Mouse (Mus musculus): ENCODE results near the gene Ell. TPM values are rescaled to one million over a fixed set of nuclear protein-coding genes. Genes with fewer than 3 reads are reported as not detected.

The Ell gene
- polyA plus RNA-seq, 1 experiment from 2014 or later = 9.5 TPM

DNA sequence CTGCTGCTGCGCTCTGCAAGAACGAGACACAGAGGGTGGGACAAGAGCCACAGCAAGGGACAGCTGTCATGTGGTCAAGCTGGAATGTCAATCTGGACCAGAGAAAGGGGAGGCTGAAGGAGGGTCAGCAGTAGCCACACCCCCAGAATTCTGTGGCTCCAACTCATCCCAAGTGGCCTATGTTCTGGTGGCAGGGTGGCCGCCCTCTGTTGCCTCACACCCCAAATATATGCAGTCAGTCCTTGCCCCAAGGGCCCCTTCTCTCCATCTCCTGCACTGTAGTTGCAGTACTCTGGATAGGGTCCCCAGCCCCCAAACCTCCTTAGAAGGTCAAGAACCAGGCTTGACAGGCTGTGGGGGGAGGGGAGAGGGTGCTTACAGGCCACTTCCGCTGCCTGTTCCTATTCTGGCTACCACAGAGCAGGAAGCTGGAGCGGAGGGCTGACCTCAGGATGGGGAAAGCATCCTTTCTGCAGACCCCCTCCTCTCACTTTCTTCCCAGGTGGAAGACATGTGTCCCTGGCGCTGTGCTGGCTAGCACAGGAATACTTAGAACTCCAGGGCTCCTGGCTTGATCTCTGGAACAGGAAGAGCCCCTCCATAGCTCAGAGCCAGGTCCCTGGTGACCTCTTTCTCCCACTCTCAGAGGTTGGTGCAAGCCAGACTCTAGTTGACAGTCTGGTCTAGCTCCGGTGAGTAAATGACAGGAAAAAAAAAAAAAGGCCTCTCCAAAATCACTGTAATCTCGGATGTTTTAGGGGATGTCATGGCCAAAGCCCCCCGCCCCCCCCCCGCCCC lies 61.4 kb downstream of the Ell start:
- Histone ChIP-seq H3K27ac (ENCODE audit: low read depth) (peak overlapping the region; percentile 44; the same call in 1 of the 2 replicates), H3K4me2 (ENCODE audit: low read depth, low read length) (peak overlapping the region; percentile 57), H3K4me1 (ENCODE audit: insufficient read depth) (peaks cover 20% of the 10 kb centered on the region), H3K9ac (replicated peaks) (no peak overlapping the region; the same call in 1 of the 2 replicates), H3K27me3 (ENCODE audit: insufficient read depth, low read length) (no peaks in the 10 kb centered on the region), H3K36me3 (replicated peaks; ENCODE audit: insufficient read depth, low read length) (peaks cover 8% of the 10 kb centered on the region; the same call in 1 of the 2 replicates), H3K9me3 (ENCODE audit: low read length) (no peaks in the 10 kb centered on the region), H3K4me3 (ENCODE audit: low read depth, low read length) (no peak overlapping the region)
- WGBS (ENCODE audit: insufficient replicate concordance) = 45% methylated on average over 8 of the region's 10 CpGs
- TF ChIP-seq EP300 (IDR thresholded peaks at IDR 0.05; ENCODE audit: low read depth) (no peak), CTCF (IDR thresholded peaks at IDR 0.05; ENCODE audit: low read depth) (no peak)
- ATAC-seq (peak; percentile 7; the same call in 1 of the 2 replicates), DNase-seq (no peak)

DNA sequence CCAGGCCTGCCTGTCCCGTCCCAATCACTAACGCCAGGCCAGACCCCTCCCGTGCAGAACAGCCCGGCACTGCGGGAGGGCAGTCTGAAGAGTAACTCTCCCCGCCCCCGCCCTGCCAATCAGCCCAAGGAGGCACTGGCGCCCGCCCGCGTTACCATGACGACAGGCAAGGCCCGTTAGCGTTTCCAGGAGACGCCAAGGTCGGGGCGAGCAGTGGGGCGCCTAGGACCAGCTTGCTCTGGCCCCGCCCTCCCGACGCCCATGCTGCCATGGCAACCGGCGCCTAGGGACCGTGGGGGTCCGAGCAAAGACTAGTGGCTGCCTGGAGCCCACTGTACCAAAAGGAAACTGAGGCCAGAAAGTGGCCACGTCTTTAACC lies 62.0 kb downstream of the Ell start:
- no peak for TF ChIP-seq CTCF (IDR thresholded peaks at IDR 0.05; ENCODE audit: low read depth)
- no peak for TF ChIP-seq EP300 (IDR thresholded peaks at IDR 0.05; ENCODE audit: low read depth)
- 5% methylated on average over 26 of the region's 26 CpGs for WGBS (ENCODE audit: insufficient replicate concordance)
- peak overlapping the region; percentile 57 for H3K4me2 ChIP-seq (ENCODE audit: low read depth, low read length)
- peak overlapping the region; percentile 44; the same call in 1 of the 2 replicates for H3K27ac ChIP-seq (ENCODE audit: low read depth)
- H3K9me3 ChIP-seq (ENCODE audit: low read length) = no peaks in the 10 kb centered on the region
- DNase-seq (peak; percentile 89), ATAC-seq (peak; percentile 57)
- no peaks in the 10 kb centered on the region for H3K27me3 ChIP-seq (ENCODE audit: insufficient read depth, low read length)
- H3K4me3 ChIP-seq (ENCODE audit: low read depth, low read length) = no peak overlapping the region
- H3K9ac ChIP-seq (replicated peaks) = no peak overlapping the region
- H3K36me3 ChIP-seq (replicated peaks; ENCODE audit: insufficient read depth, low read length) = peaks cover 8% of the 10 kb centered on the region; the same call in 1 of the 2 replicates
- peaks cover 20% of the 10 kb centered on the region for H3K4me1 ChIP-seq (ENCODE audit: insufficient read depth)

DNA sequence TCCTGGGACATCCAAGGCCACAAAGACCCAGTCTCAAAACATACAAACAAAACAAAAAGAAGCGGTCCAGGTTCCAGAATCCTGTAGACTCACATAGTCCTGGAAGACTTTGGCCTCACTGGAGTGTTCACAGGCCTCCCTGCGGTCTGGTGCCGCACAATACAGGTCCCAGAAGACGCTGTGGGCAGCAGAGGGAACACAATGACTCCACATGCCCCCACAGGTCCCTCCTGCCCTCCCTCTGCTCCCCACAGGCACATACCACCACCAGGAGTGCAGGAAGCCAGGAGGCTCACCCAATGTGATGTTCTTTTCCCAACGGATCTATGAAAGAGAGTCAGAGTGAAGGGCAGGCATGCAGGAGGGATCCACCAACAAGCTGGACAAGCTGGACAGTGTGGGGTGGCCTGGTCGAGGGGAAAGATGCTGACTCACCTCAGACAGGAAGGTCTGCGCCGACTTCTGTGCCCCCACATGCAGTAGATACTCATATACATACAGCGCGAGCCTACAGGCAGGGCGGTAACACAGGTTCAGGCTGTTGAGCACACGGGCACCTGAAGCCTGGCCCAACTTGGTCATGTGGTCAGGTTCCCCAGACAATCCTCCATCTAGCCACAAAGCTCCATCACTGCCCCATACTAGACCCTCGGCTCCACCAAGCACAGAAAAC lies 63.0 kb downstream of the Ell start:
- peaks cover 21% of the 10 kb centered on the region for H3K4me1 ChIP-seq (ENCODE audit: insufficient read depth)
- no peak overlapping the region for H3K4me2 ChIP-seq (ENCODE audit: low read depth, low read length)
- 83% methylated on average over 13 of the region's 13 CpGs for WGBS (ENCODE audit: insufficient replicate concordance)
- DNase-seq (no peak), ATAC-seq (no peak)
- H3K36me3 ChIP-seq (replicated peaks; ENCODE audit: insufficient read depth, low read length) = 0 out of 2 replicates have a peak, but pooled peaks cover 2% of the 10 kb centered on the region
- no peaks in the 10 kb centered on the region for H3K27me3 ChIP-seq (ENCODE audit: insufficient read depth, low read length)
- H3K9ac ChIP-seq (replicated peaks) = no peak overlapping the region
- no peak overlapping the region for H3K27ac ChIP-seq (ENCODE audit: low read depth)
- no peak overlapping the region for H3K4me3 ChIP-seq (ENCODE audit: low read depth, low read length)
- TF ChIP-seq EP300 (IDR thresholded peaks at IDR 0.05; ENCODE audit: low read depth) (no peak), CTCF (IDR thresholded peaks at IDR 0.05; ENCODE audit: low read depth) (no peak)
- H3K9me3 ChIP-seq (ENCODE audit: low read length) = no peaks in the 10 kb centered on the region

DNA sequence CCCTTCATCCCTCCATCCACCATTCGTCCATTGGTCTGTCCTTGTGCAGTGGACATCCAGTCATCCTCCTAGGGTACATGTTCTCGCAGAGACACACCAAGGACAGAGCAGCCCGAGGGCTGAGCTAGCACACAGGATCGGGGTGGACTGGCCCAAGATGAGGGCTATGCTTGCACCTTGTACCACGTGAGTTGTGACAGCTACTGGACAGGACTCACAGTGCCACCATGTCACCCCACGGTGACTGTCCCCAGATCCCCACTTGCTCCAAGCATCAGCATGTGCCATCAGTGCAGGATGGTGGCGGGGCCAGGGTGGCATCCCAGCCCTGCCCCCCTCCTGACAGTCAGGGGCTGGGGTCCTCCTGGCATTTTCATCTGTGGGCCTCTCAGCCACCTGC lies 65.3 kb downstream of the Ell start:
- TF ChIP-seq CTCF (IDR thresholded peaks at IDR 0.05; ENCODE audit: low read depth) = no peak
- TF ChIP-seq EP300 (IDR thresholded peaks at IDR 0.05; ENCODE audit: low read depth) = no peak
- WGBS (ENCODE audit: insufficient replicate concordance) = 89% methylated on average over 7 of the region's 7 CpGs
- H3K9ac ChIP-seq (replicated peaks) = no peak overlapping the region
- H3K27me3 ChIP-seq (ENCODE audit: insufficient read depth, low read length) = peaks cover 6% of the 10 kb centered on the region; the same call in 1 of the 2 replicates
- DNase-seq = no peak
- no peak for ATAC-seq
- no peaks in the 10 kb centered on the region for H3K36me3 ChIP-seq (replicated peaks; ENCODE audit: insufficient read depth, low read length)
- H3K27ac ChIP-seq (ENCODE audit: low read depth) = no peak overlapping the region
- H3K4me3 ChIP-seq (ENCODE audit: low read depth, low read length) = no peak overlapping the region
- peaks cover 37% of the 10 kb centered on the region for H3K4me1 ChIP-seq (ENCODE audit: insufficient read depth)
- no peaks in the 10 kb centered on the region for H3K9me3 ChIP-seq (ENCODE audit: low read length)
- no peak overlapping the region for H3K4me2 ChIP-seq (ENCODE audit: low read depth, low read length)

DNA sequence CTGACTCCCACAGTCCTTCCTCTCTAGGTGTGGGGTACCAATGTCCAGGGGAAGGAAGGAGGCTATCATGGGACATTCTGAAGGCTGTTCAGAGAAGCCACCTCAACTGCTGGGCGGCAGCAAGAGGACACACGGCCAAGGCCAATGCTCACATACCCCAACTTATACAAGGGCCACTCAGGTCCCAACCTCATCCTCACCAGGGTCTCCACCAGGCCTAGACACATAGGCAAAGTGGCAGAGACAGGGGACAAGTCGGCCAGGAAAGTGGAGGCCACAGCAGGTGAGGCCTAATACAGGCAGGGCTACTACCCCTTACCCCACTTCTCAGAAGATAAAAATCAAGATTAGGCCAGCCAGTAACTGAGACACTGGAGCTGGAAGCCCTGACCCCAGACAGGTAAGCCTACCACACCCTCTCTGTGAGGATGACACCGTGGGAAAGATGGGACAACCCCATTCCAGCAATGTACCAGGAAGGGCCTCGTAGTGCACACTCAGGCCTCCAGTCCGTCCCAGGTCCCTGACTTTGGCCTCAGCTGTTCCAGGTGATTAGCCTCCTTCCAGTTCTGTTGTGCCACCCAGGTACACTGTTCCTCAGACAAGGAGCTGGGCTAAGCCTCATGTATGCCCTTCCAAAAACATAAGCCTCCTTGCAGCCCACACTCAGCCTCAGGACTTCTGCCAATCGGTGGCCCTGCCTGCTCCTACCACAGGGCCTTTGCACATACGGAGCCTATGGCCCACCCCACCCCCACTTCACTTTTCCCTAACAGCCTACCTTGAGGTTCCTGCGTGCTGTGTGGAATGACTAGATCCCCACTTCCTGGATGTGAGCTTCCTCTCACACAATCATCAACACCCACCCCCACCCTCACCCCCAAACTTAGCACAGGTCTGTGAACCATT lies 66.9 kb downstream of the Ell start:
- DNase-seq = no peak
- no peak overlapping the region for H3K4me3 ChIP-seq (ENCODE audit: low read depth, low read length)
- H3K27me3 ChIP-seq (ENCODE audit: insufficient read depth, low read length) = peaks cover 6% of the 10 kb centered on the region; the same call in 1 of the 2 replicates
- WGBS (ENCODE audit: insufficient replicate concordance) = 84% methylated on average over 9 of the region's 9 CpGs
- H3K4me1 ChIP-seq (ENCODE audit: insufficient read depth) = peaks cover 42% of the 10 kb centered on the region
- H3K9me3 ChIP-seq (ENCODE audit: low read length) = no peaks in the 10 kb centered on the region
- TF ChIP-seq EP300 (IDR thresholded peaks at IDR 0.05; ENCODE audit: low read depth) (no peak), CTCF (IDR thresholded peaks at IDR 0.05; ENCODE audit: low read depth) (no peak)
- no peak for ATAC-seq
- peak overlapping the region; percentile 88; the same call in 1 of the 2 replicates for H3K4me2 ChIP-seq (ENCODE audit: low read depth, low read length)
- H3K36me3 ChIP-seq (replicated peaks; ENCODE audit: insufficient read depth, low read length) = no peaks in the 10 kb centered on the region
- no peak overlapping the region for H3K9ac ChIP-seq (replicated peaks)
- no peak overlapping the region for H3K27ac ChIP-seq (ENCODE audit: low read depth)

All from liver, postnatal 0 days (tissue).